Mouse (Mus musculus) kidney, embryonic 16.5 days (tissue): ENCODE measurements around the gene Gm21860. TPM values are rescaled to one million over a fixed set of nuclear protein-coding genes. Genes with fewer than 3 reads are reported as not detected.
"Not testable (repeated sequence)": the region's sequence is repeated elsewhere in the genome, so short reads cannot be mapped to it uniquely, and the experiment has no call there.

Experiments used
- ATAC-seq: fragments of 200-750 bp; cut with Nextera tagmentation; 2 replicates; pipeline ENCODE4 v1.8.0; 2017; ENCODE audit warnings: moderate TSS enrichment; ENCODE audit not compliant: low FRiP score, low TSS enrichment
- H3K27ac ChIP-seq: fragments of 300-500 bp; sonication (generic); 2 replicates; pipeline ENCODE4 v1.5.1; 2014; ENCODE audit warnings: low read length
- H3K27me3 ChIP-seq: fragments of 300-500 bp; sonication (generic); 2 replicates; pipeline ENCODE4 v1.6.1; 2014; ENCODE audit warnings: low read length, control low read depth, mixed read lengths; ENCODE audit not compliant: insufficient read depth
- H3K36me3 ChIP-seq: fragments of 300-500 bp; sonication (generic); 2 replicates; pipeline ENCODE4 v1.6.1; 2014; ENCODE audit warnings: low read length, control low read depth, mixed read lengths; ENCODE audit not compliant: insufficient read depth
- H3K4me1 ChIP-seq: fragments of 300-500 bp; sonication (generic); 2 replicates; pipeline ENCODE4 v1.6.1; 2014; ENCODE audit warnings: low read length, control low read depth, mixed read lengths; ENCODE audit not compliant: insufficient read depth
- H3K4me2 ChIP-seq: fragments of 300-500 bp; sonication (generic); replicated peaks from 2 replicates; pipeline ENCODE4 v1.6.1; 2014; ENCODE audit warnings: low read depth, low read length
- H3K4me3 ChIP-seq: fragments of 300-500 bp; sonication (generic); 2 replicates; pipeline ENCODE4 v1.5.1; 2014; ENCODE audit warnings: mild to moderate bottlenecking, low read length
- H3K9ac ChIP-seq: fragments of 300-500 bp; sonication (generic); replicated peaks from 2 replicates; pipeline ENCODE4 v1.6.1; 2014; ENCODE audit warnings: low read length
- H3K9me3 ChIP-seq: fragments of 300-500 bp; sonication (generic); 2 replicates; pipeline ENCODE4 v1.6.1; 2016; ENCODE audit warnings: low read length, control low read depth
- WGBS: fragments of 180-500 bp; shearing (Covaris S2); extraction: QIAGEN DNeasy Blood & Tissue Kit; methylation state at CpG from one replicate; pipeline ENCODE4 v1.1.7; 2014; 5-methylcytosine and 5-hydroxymethylcytosine counted together
- polyA plus RNA-seq: library from polyadenylated mRNA; unstranded; fragments of >200 nt; fragmentation: Nextera tagmentation; extraction: Ambion mirVana; gene quantifications from 2 replicates; pipeline ENCODE4 v1.2.1, GENCODE M21; 2015

The Gm21860 gene
- polyA plus RNA-seq, 1 experiment from 2014 or later: not detected

GRCm38 (mm10) chrY:90740013-90740561, 14.5 kb downstream of the Gm21860 start:
- 48% methylated on average over 14 of the region's 14 CpGs for WGBS
- peaks cover 49% of the 10 kb centered on the region for H3K36me3 ChIP-seq
- H3K9me3 ChIP-seq: peaks cover 55% of the 10 kb centered on the region
- no peak for ATAC-seq
- no peak overlapping the region for H3K9ac ChIP-seq
- no peak overlapping the region for H3K27ac ChIP-seq
- H3K4me1 ChIP-seq: no peaks in the 10 kb centered on the region
- no peak overlapping the region for H3K4me3 ChIP-seq
- H3K27me3 ChIP-seq: no peaks in the 10 kb centered on the region
- no peak overlapping the region for H3K4me2 ChIP-seq

DNA sequence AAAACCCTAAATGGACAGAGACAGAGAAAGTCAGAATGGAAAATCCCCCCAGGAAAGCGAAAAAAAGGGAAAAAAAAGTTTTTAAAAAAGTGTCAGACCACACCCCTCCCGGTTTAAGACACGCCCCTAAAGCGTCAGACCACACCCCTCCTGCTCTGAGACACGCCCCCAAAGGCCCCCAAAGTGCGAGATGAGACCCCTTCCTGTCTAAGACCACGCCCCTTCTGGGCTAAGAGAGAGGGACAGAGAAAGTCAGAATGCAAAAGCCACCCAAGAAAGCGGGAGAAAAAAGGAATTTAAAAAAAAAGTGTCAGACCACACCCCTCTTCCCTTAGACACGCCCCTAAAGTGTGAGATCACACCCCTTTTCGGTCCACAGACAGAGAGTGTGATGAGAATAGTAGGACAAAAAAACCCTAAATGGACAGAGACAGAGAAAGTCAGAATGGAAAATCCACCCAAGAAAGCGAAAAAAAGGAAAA, 15.0 kb downstream of the Gm21860 start:
- 54% methylated on average over 11 of the region's 11 CpGs for WGBS
- Histone ChIP-seq H3K36me3 (peaks cover 46% of the 10 kb centered on the region), H3K9me3 (peaks cover 52% of the 10 kb centered on the region)
- not testable (repeated sequence) for H3K4me1 ChIP-seq, H3K4me3 ChIP-seq, H3K9ac ChIP-seq, H3K4me2 ChIP-seq, ATAC-seq, H3K27me3 ChIP-seq, H3K27ac ChIP-seq

GRCm38 (mm10) chrY:90738841-90739530, 15.6 kb downstream of the Gm21860 start:
- H3K27me3 ChIP-seq, H3K27ac ChIP-seq, H3K4me1 ChIP-seq, H3K4me2 ChIP-seq, H3K9ac ChIP-seq, H3K4me3 ChIP-seq: not testable (repeated sequence)
- H3K36me3 ChIP-seq: peaks cover 41% of the 10 kb centered on the region
- WGBS: 75% methylated on average over 28 of the region's 28 CpGs
- ATAC-seq: peak; percentile 25
- H3K9me3 ChIP-seq: peaks cover 46% of the 10 kb centered on the region

DNA sequence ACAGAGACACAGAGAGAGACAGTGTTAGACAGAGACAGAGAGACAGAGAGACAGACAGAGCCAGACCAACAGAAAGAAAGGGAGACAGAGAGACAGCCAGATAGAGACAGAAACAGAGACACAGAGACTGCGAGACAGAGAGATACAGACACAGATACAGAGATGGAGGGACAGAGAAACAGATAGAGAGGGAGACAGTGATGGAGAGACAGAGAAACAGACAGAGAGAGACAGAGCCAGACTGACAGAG, 16.3 kb downstream of the Gm21860 start:
- no peak overlapping the region for H3K4me3 ChIP-seq
- H3K4me2 ChIP-seq: no peak overlapping the region
- peaks cover 41% of the 10 kb centered on the region for H3K36me3 ChIP-seq
- no peak for ATAC-seq
- peaks cover 46% of the 10 kb centered on the region for H3K9me3 ChIP-seq
- no peak overlapping the region for H3K9ac ChIP-seq
- WGBS: 82% methylated on average over 1 of the region's 1 CpGs
- no peak overlapping the region for H3K27ac ChIP-seq
- H3K4me1 ChIP-seq: no peaks in the 10 kb centered on the region
- no peaks in the 10 kb centered on the region for H3K27me3 ChIP-seq

- no peak overlapping the region for H3K27ac ChIP-seq
- peaks cover 40% of the 10 kb centered on the region for H3K36me3 ChIP-seq
- ATAC-seq: no peak
- no peaks in the 10 kb centered on the region for H3K27me3 ChIP-seq
- H3K4me3 ChIP-seq: no peak overlapping the region
- WGBS: 87% methylated on average over 3 of the region's 7 CpGs
- no peak overlapping the region for H3K4me2 ChIP-seq
- H3K9me3 ChIP-seq: peaks cover 45% of the 10 kb centered on the region
- no peak overlapping the region for H3K9ac ChIP-seq
- H3K4me1 ChIP-seq: no peaks in the 10 kb centered on the region
These were observed 16.8 kb downstream of the Gm21860 start for GRCm38 (mm10) chrY:90737606-90738430.

GRCm38 (mm10) chrY:90736217-90737000, 18.2 kb downstream of the Gm21860 start:
- not testable (repeated sequence) for H3K27me3 ChIP-seq, H3K27ac ChIP-seq, H3K4me2 ChIP-seq, H3K4me3 ChIP-seq, H3K9ac ChIP-seq, H3K4me1 ChIP-seq, ATAC-seq
- peaks cover 33% of the 10 kb centered on the region for H3K9me3 ChIP-seq
- peaks cover 26% of the 10 kb centered on the region for H3K36me3 ChIP-seq
- WGBS: 85% methylated on average over 6 of the region's 9 CpGs

DNA sequence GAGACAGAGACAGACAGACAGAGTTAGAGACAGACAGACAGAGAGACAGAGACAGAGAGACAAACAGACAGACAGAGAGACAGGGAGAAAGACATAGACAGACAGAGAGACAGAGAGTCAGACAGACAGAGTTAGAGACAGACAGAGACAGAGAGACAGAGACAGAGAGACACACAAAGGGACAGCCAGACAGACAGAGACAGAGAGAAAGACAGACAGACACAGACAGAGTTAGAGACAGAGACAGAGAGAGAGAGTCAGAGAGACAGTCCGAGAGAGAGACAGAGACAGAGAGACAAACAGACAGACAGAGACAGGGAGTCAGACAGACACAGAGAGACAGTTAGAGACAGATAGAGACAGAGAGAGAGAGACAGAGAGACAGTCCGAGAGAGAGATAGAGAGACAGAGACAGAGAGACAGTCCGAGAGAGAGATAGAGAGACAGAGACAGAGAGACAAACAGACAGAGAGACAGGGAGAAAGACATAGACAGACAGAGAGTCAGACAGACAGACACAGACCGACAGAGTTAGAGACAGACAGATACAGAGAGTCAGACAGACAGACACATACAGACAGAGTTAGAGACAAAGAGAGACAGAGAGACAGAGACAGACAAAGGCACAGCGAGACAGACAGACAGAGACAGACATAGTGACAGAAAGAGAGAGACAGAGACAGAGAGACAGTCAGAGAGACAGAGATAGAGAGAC, 19.3 kb downstream of the Gm21860 start:
- H3K27me3 ChIP-seq, ATAC-seq, H3K4me2 ChIP-seq, H3K4me1 ChIP-seq, H3K4me3 ChIP-seq, H3K9ac ChIP-seq, H3K27ac ChIP-seq: not testable (repeated sequence)
- Histone ChIP-seq H3K9me3 (peaks cover 24% of the 10 kb centered on the region), H3K36me3 (peaks cover 19% of the 10 kb centered on the region)
- 80% methylated on average over 3 of the region's 5 CpGs for WGBS

- not testable (repeated sequence) for H3K36me3 ChIP-seq, H3K27ac ChIP-seq, H3K4me1 ChIP-seq, H3K4me2 ChIP-seq, H3K4me3 ChIP-seq, H3K9ac ChIP-seq, H3K27me3 ChIP-seq, ATAC-seq
- peaks cover 14% of the 10 kb centered on the region for H3K9me3 ChIP-seq
- 51% methylated on average over 8 of the region's 8 CpGs for WGBS
These were observed 20.3 kb downstream of the Gm21860 start for GRCm38 (mm10) chrY:90734334-90734696.

DNA sequence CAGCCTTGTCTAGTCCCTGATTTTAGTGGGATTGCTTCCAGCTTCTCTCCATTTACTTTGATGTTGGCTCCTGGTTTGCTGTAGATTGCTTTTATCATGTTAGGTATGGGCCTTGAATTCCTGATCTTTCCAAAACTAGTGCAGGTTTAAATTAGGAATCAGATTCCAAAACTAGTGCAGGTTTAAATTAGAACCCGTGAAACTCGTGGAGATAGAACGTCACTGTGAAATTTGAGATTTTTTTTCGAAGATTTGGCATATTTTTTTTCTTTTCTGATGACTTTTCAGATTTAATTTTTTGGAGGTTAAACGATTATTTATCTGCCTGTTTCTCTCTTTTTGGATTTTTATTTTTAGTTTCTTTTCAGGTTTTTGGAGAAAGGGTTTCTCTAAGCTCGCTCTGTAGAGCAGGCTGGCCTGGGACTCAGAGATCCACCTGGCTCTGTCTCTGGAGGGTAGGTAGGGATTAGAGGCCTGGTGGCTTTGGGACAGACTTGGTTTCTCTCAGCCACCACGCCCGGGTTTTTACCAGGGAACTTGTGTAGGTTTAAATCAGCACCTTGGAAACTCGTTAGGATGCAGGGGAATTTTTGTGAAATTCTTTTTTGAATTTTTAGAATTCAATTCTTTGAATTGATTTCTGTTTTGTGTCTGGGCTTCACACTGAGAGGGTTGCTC, 20.8 kb downstream of the Gm21860 start:
- H3K9ac ChIP-seq, H3K27me3 ChIP-seq, H3K36me3 ChIP-seq, H3K4me2 ChIP-seq, H3K9me3 ChIP-seq, ATAC-seq, H3K27ac ChIP-seq, H3K4me1 ChIP-seq, H3K4me3 ChIP-seq: not testable (repeated sequence)
- 78% methylated on average over 3 of the region's 9 CpGs for WGBS
